Mouse (Mus musculus): ENCODE data around the gene Kyat1.

- TF ChIP-seq CHD2 (IDR thresholded peaks at IDR 0.05; ENCODE audit: low read depth, low read length) (no peak), MAFK (IDR thresholded peaks at IDR 0.05; ENCODE audit: insufficient read depth, low read depth, low read length) (no peak), HCFC1 (IDR thresholded peaks at IDR 0.05; ENCODE audit: borderline replicate concordance, insufficient read depth, low read length) (no peak)
Observed at GRCm38 (mm10) chr2:30194656-30195055, 11.0 kb downstream of the Kyat1 start.
